Mouse (Mus musculus) brown adipose tissue, adult 24 weeks (tissue): ENCODE data around the gene Arsj. TPM values are rescaled to one million over a fixed set of nuclear protein-coding genes. Genes with fewer than 3 reads are reported as not detected.

Source experiments
- H3K27ac ChIP-seq: fragments of 200-500 bp; replicated peaks from 2 replicates; pipeline ENCODE4 v1.5.1; 2012; ENCODE audit warnings: low read depth, mild to moderate bottlenecking, low read length
- H3K4me1 ChIP-seq: fragments of 200-500 bp; 2 replicates; pipeline ENCODE4 v1.6.1; 2012; ENCODE audit warnings: low read length, mixed read lengths; ENCODE audit not compliant: control insufficient read depth, insufficient read depth, insufficient read length
- H3K4me3 ChIP-seq: fragments of 200-500 bp; 2 replicates; pipeline ENCODE4 v1.5.1; 2012; ENCODE audit warnings: low read depth, mild to moderate bottlenecking, low read length, moderate library complexity; ENCODE audit not compliant: insufficient read depth
- polyA plus RNA-seq: library from polyadenylated mRNA; stranded (reverse); fragments of >200 nt; gene quantifications from 2 replicates; pipeline ENCODE4 v1.2.4, GENCODE M21; 2012; ENCODE audit not compliant: missing spikeins, insufficient read depth, insufficient read length

The Arsj gene
- polyA plus RNA-seq, result 0.36 TPM in 1 of 2 replicates, not detected in the other

GRCm38 (mm10) chr3:126363568-126364505 lies at the start of gene Arsj:
Gene Arsj, plus strand, starts transcription at chr3:126363684.
- no peak within 1 kb of the TSS for H3K27ac ChIP-seq
- no peaks in the 10 kb centered on the region for H3K4me1 ChIP-seq
- H3K4me3 ChIP-seq, result peak within 1 kb of the TSS; percentile 43

DNA sequence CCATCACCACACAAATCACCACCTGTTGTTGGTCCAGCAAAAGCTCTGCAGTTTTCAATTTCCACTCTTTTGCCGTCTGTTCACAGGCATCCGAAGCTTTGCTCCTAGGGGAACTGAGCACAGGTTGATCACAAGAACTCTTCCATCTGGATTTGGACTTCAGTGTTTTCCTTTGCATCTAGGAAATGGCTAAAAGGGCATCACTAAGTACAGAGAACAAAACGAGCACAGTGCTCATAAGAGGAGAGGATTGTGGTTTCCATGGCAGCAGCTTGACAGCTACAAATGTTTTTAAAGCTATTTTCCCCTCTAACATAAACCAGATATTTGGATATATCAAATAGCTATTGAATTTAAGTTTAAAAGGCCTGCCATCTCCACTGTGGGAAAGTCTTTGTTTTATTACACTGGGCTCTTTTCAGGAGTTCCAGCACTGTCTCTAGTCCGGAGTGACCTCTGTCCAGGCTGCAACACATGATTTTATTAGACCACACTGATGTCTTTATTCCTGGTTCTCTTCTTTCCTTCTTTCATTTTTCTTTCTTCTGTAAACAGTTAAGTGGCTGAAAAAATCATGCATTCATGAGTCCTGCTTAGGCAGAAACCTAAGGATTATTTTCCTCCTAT lies 38.5 kb upstream of the Arsj start:
- no peak overlapping the region for H3K4me3 ChIP-seq
- no peak overlapping the region for H3K27ac ChIP-seq
- no peaks in the 10 kb centered on the region for H3K4me1 ChIP-seq

- no peak overlapping the region for H3K4me3 ChIP-seq
- no peaks in the 10 kb centered on the region for H3K4me1 ChIP-seq
Measured at GRCm38 (mm10) chr3:126325891-126326627, 37.4 kb upstream of the Arsj start.

GRCm38 (mm10) chr3:126326628-126327325 lies 36.7 kb upstream of the Arsj start:
- Histone ChIP-seq H3K4me3 (no peak overlapping the region), H3K27ac (no peak overlapping the region), H3K4me1 (no peaks in the 10 kb centered on the region)

More at GRCm38 (mm10) chr3:126325891-126326627, 37.4 kb upstream of the Arsj start:
- H3K27ac ChIP-seq, result no peak overlapping the region

GRCm38 (mm10) chr3:126335329-126335728 lies 28.2 kb upstream of the Arsj start:
- no peaks in the 10 kb centered on the region for H3K4me1 ChIP-seq
- no peak overlapping the region for H3K4me3 ChIP-seq
- no peak overlapping the region for H3K27ac ChIP-seq

- no peaks in the 10 kb centered on the region for H3K4me1 ChIP-seq
- H3K27ac ChIP-seq, result no peak overlapping the region
- H3K4me3 ChIP-seq, result no peak overlapping the region
Measured at GRCm38 (mm10) chr3:126344745-126345144, 18.7 kb upstream of the Arsj start.

DNA sequence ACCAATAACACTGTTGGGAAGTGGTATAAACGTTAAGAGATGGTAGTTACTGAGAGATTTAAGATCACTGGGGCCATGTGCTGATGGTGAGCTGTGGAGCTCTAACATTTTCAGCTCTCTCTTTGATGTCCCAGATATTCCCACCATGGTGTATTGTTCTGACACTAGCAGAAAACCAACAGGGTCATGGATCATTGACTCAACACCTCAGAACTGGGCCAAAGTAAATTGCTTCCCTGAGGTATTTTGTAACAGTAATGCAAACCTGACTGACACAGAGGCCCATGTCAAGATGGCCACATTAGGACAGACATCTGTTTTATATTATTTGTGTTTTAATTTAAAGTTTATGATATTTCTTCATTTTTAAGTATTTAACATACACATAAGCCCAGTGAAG lies 3.7 kb upstream of the Arsj start:
- no peak overlapping the region for H3K27ac ChIP-seq
- no peak overlapping the region for H3K4me3 ChIP-seq
- no peaks in the 10 kb centered on the region for H3K4me1 ChIP-seq

DNA sequence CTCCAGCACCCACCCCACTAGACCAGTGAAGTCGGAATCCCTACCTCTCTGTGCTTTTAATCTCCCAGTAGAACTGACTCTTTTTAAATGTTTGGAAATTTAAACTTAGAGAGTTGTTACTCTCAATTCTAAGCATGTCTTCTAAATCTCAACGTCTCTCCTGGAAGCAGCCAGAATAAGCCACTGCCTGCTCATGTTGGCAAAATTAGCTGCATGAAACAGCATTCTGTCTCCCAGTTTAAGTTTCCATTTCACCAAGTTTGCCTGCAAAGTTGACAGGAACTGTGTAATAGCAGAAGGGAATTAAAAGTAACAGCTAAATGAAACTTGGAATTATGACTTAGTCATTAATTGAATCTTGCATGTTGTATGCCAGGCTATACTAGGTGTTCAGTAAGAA lies 1.1 kb upstream of the Arsj start:
- no peak overlapping the region for H3K27ac ChIP-seq
- no peaks in the 10 kb centered on the region for H3K4me1 ChIP-seq
- no peak overlapping the region for H3K4me3 ChIP-seq

DNA sequence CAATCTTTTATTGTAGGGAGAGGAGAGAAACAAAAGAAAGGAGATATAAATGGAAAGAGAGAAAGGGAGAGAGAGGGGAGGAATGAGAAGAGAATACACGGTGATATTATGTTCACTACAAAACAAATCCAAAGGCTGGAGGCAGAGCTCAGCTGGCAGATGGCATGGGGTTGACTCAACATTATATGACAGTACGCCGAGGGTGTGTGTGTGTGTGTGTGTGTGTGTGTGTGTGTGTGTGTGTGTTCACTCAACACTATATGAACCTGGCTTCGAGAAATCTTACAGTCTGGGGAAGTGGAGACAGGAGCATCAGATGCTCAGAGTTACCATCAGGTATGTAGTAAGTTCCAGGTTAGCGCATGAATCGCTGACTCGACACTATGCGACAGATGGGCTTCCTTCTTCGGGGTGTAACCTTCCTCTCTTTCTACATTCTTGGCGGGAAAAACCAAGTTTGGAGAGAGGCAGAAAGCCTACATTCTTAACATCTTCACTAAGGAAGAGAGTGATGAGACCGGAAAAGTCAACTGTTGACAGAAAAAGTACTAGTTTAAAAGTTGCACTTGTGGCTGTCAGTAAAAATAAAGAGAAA lies 456 bp upstream of the Arsj start:
- Histone ChIP-seq H3K4me3 (no peak overlapping the region), H3K27ac (no peak overlapping the region)

GRCm38 (mm10) chr3:126364555-126364954 lies 1.1 kb downstream of the Arsj start:
- Histone ChIP-seq H3K4me1 (no peaks in the 10 kb centered on the region), H3K27ac (no peak overlapping the region), H3K4me3 (no peak overlapping the region)

More for the DNA sequence above, 456 bp upstream of the Arsj start:
- no peaks in the 10 kb centered on the region for H3K4me1 ChIP-seq

DNA sequence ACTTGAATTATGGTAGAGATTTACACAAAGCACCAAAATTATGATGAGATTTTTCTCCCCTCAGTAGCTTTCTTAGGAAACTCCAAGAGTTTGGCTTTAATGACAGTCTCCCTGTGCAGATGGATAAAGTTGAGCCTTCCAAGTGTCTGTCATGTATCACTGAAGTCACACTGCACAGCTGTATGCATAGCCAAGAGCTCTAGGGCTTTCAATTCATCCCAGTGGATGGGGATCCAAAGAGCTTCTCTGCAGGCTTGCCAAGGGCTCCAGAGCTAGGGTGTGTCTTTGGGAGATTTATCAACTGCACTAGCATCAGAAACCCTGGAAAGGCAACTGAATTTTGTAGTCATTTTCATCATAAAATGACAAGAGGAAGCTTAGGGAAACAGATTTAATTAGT lies 7.1 kb downstream of the Arsj start:
- no peak overlapping the region for H3K27ac ChIP-seq
- no peaks in the 10 kb centered on the region for H3K4me1 ChIP-seq

GRCm38 (mm10) chr3:126372815-126373545 lies 9.5 kb downstream of the Arsj start:
- no peak overlapping the region for H3K4me3 ChIP-seq
- no peaks in the 10 kb centered on the region for H3K4me1 ChIP-seq
- H3K27ac ChIP-seq, result no peak overlapping the region

More for the DNA sequence above, 7.1 kb downstream of the Arsj start:
- H3K4me3 ChIP-seq, result no peak overlapping the region

GRCm38 (mm10) chr3:126373721-126374120 lies 10.2 kb downstream of the Arsj start:
- no peak overlapping the region for H3K27ac ChIP-seq
- H3K4me1 ChIP-seq, result no peaks in the 10 kb centered on the region
- H3K4me3 ChIP-seq, result no peak overlapping the region

DNA sequence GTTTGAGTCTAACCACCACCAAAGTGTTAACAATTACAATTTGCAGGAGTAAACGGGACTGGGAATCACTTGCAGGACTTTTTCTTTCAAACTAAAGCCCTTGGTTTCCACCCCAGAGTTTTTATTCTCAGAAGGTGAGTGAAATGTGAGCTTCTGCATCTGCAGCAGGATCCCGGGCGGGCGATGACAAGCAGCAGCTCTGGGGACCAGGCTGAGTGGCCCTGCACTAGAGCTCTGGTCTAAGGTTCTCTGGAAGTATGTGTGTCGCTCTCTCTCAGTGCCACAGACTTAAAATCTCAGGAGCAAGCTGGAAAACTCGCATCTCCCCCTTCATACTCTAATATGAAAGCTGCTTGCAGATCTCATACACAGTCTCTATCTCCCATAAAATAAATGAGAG lies 15.8 kb downstream of the Arsj start:
- Histone ChIP-seq H3K4me3 (no peak overlapping the region), H3K27ac (no peak overlapping the region), H3K4me1 (no peaks in the 10 kb centered on the region)
